Mouse (Mus musculus) MEL (cell line): ENCODE results near the gene Atg7. TPM values are rescaled to one million over a fixed set of nuclear protein-coding genes. Genes with fewer than 3 reads are reported as not detected.

Experiments used
- DNase-seq: peaks from one replicate; pipeline ENCODE4 v3.0.0; 2011; ENCODE audit warnings: low read depth, low spot score
- H3K27ac ChIP-seq: 2 replicates; pipeline ENCODE4 v1.5.1; 2012; ENCODE audit warnings: low read depth, mild to moderate bottlenecking, control low read depth, low read length, moderate library complexity; ENCODE audit not compliant: control insufficient read depth
- H3K27me3 ChIP-seq, 2 experiments: fragments of 150-350 bp in 1 of 2; sonication (generic) in 1 of 2; 2 replicates each; pipeline ENCODE4 v1.6.1; 2012; ENCODE audit warnings: low read length in 2 of 2, mild to moderate bottlenecking in 2 of 2, improper control_type of control experiment in 1 of 2, moderate library complexity in 1 of 2; ENCODE audit not compliant: insufficient read depth in 2 of 2, control insufficient read depth in 1 of 2
- H3K36me3 ChIP-seq, 2 experiments: 2 replicates each; pipeline ENCODE4 v1.6.1; 2012 to 2014; ENCODE audit warnings: low read length in 2 of 2, improper control_type of control experiment in 1 of 2, inconsistent platforms in 1 of 2, mild to moderate bottlenecking in 1 of 2; ENCODE audit not compliant: insufficient read depth in 2 of 2, control insufficient read depth in 1 of 2
- H3K4me1 ChIP-seq, 2 experiments: fragments of 150-350 bp in 1 of 2; sonication (generic) in 1 of 2; 2 replicates each; pipeline ENCODE4 v1.6.1; 2012; ENCODE audit warnings: low read length in 2 of 2, improper control_type of control experiment in 1 of 2, mild to moderate bottlenecking in 1 of 2; ENCODE audit not compliant: insufficient read depth in 2 of 2, control insufficient read depth in 1 of 2
- H3K4me3 ChIP-seq, 2 experiments: fragments of 150-350 bp in 1 of 2; sonication (generic) in 1 of 2; 2 replicates each; pipeline ENCODE4 v1.5.1; 2012; ENCODE audit warnings: low read depth in 2 of 2, low read length in 2 of 2, mild to moderate bottlenecking in 2 of 2, moderate library complexity in 2 of 2, control low read depth in 1 of 2, improper control_type of control experiment in 1 of 2; ENCODE audit not compliant: control insufficient read depth in 1 of 2, insufficient read depth in 1 of 2
- H3K79me2 ChIP-seq: 2 replicates; pipeline ENCODE4 v1.6.1; 2012; ENCODE audit warnings: mild to moderate bottlenecking, low read length, moderate library complexity; ENCODE audit not compliant: control insufficient read depth, poor library complexity, insufficient read depth
- H3K9ac ChIP-seq: 2 replicates; pipeline ENCODE4 v1.6.1; 2012; ENCODE audit warnings: low read depth, mild to moderate bottlenecking, control low read depth, low read length, moderate library complexity; ENCODE audit not compliant: control insufficient read depth, poor library complexity, severe bottlenecking
- H3K9me3 ChIP-seq: fragments of 150-350 bp; sonication (generic); replicated peaks from 2 replicates; pipeline ENCODE4 v1.6.1; 2012; ENCODE audit warnings: mild to moderate bottlenecking, low read length, improper control_type of control experiment, moderate library complexity; ENCODE audit not compliant: insufficient read depth
- BHLHE40 ChIP-seq: IDR thresholded peaks from 2 replicates; pipeline ENCODE4 v1.6.1; 2012; ENCODE audit warnings: low read depth, mild to moderate bottlenecking, inconsistent platforms, low read length, improper control_type of control experiment, borderline replicate concordance
- CHD1 ChIP-seq: IDR thresholded peaks from 2 replicates; pipeline ENCODE4 v1.6.1; 2012; ENCODE audit warnings: low read depth, mild to moderate bottlenecking, inconsistent platforms, low read length, improper control_type of control experiment
- CHD2 ChIP-seq: IDR thresholded peaks from 2 replicates; pipeline ENCODE4 v1.6.1; 2011; ENCODE audit warnings: low read length, improper control_type of control experiment
- E2F4 ChIP-seq: IDR thresholded peaks from 2 replicates; pipeline ENCODE4 v1.6.1; 2011; ENCODE audit warnings: low read depth, low read length, improper control_type of control experiment, borderline replicate concordance
- ELF1 ChIP-seq: IDR thresholded peaks from 2 replicates; pipeline ENCODE4 v1.6.1; 2014; ENCODE audit warnings: low read depth, mild to moderate bottlenecking, inconsistent platforms, low read length, improper control_type of control experiment, moderate library complexity
- GATA1 ChIP-seq: IDR thresholded peaks from 2 replicates; pipeline ENCODE4 v1.6.1; 2011; ENCODE audit warnings: low read depth, low read length, improper control_type of control experiment
- HCFC1 ChIP-seq: IDR thresholded peaks from 2 replicates; pipeline ENCODE4 v1.6.1; 2012; ENCODE audit warnings: low read depth, mild to moderate bottlenecking, inconsistent platforms, low read length, improper control_type of control experiment, moderate library complexity
- JUND ChIP-seq: IDR thresholded peaks from 2 replicates; pipeline ENCODE4 v1.6.1; 2011; ENCODE audit warnings: low read depth, mild to moderate bottlenecking, improper control_type of control experiment, low read length
- KAT2A ChIP-seq: conservative IDR thresholded peaks from 2 replicates; pipeline ENCODE4 v1.6.1; 2012; ENCODE audit warnings: low read depth, low read length, improper control_type of control experiment, inconsistent platforms
- MAFK ChIP-seq: IDR thresholded peaks from 2 replicates; pipeline ENCODE4 v1.6.1; 2011; ENCODE audit warnings: low read depth, mild to moderate bottlenecking, low read length, improper control_type of control experiment, borderline replicate concordance
- MAX ChIP-seq: IDR thresholded peaks from 2 replicates; pipeline ENCODE4 v1.6.1; 2011; ENCODE audit warnings: low read length, improper control_type of control experiment
- MAZ ChIP-seq: IDR thresholded peaks from 2 replicates; pipeline ENCODE4 v1.6.1; 2012; ENCODE audit warnings: low read depth, mild to moderate bottlenecking, inconsistent platforms, low read length, improper control_type of control experiment
- POLR2AphosphoS2 ChIP-seq: IDR thresholded peaks from 2 replicates; pipeline ENCODE4 v1.6.1; 2011; ENCODE audit warnings: low read length, improper control_type of control experiment
- POLR2AphosphoS5 ChIP-seq: IDR thresholded peaks from 2 replicates; pipeline ENCODE4 v1.6.1; 2012; ENCODE audit warnings: low read depth, borderline replicate concordance, mild to moderate bottlenecking, inconsistent platforms, low read length, moderate library complexity, mixed read lengths
- RAD21 ChIP-seq: IDR thresholded peaks from 2 replicates; pipeline ENCODE4 v1.6.1; 2011; ENCODE audit warnings: mild to moderate bottlenecking, low read depth, low read length, improper control_type of control experiment
- RCOR1 ChIP-seq: IDR thresholded peaks from 2 replicates; pipeline ENCODE4 v1.6.1; 2012; ENCODE audit warnings: low read depth, mild to moderate bottlenecking, inconsistent platforms, low read length, improper control_type of control experiment
- SIN3A ChIP-seq: IDR thresholded peaks from 2 replicates; pipeline ENCODE4 v1.6.1; 2012; ENCODE audit warnings: low read length, improper control_type of control experiment, inconsistent platforms
- TAL1 ChIP-seq: IDR thresholded peaks from 2 replicates; pipeline ENCODE4 v1.6.1; 2012; ENCODE audit warnings: mild to moderate bottlenecking, inconsistent platforms, low read length, moderate library complexity, mixed read lengths
- TBP ChIP-seq: IDR thresholded peaks from 2 replicates; pipeline ENCODE4 v1.8.0; 2011; ENCODE audit warnings: low read depth, low read length, improper control_type of control experiment
- TCF12 ChIP-seq: IDR thresholded peaks from 2 replicates; pipeline ENCODE4 v1.6.1; 2014; ENCODE audit warnings: low read depth, mild to moderate bottlenecking, inconsistent platforms, low read length, improper control_type of control experiment, moderate library complexity
- UBTF ChIP-seq: IDR thresholded peaks from 2 replicates; pipeline ENCODE4 v1.6.1; 2012; ENCODE audit warnings: low read depth, mild to moderate bottlenecking, inconsistent platforms, low read length, improper control_type of control experiment, moderate library complexity, borderline replicate concordance; ENCODE audit not compliant: insufficient read depth
- USF1 ChIP-seq: IDR thresholded peaks from 2 replicates; pipeline ENCODE4 v1.6.1; 2014; ENCODE audit warnings: low read depth, mild to moderate bottlenecking, inconsistent platforms, low read length, improper control_type of control experiment, moderate library complexity
- USF2 ChIP-seq, 2 experiments: IDR thresholded peaks; 2 replicates each; pipeline ENCODE4 v1.6.1; 2011 to 2012; ENCODE audit warnings: improper control_type of control experiment in 2 of 2, low read length in 2 of 2, borderline replicate concordance in 1 of 2, inconsistent platforms in 1 of 2, low read depth in 1 of 2, mild to moderate bottlenecking in 1 of 2; ENCODE audit not compliant: insufficient read depth in 1 of 2
- ZC3H11A ChIP-seq: IDR thresholded peaks from 2 replicates; pipeline ENCODE4 v1.6.1; 2012; ENCODE audit warnings: low read depth, mild to moderate bottlenecking, inconsistent platforms, low read length, improper control_type of control experiment
- ZMIZ1 ChIP-seq: IDR thresholded peaks from 2 replicates; pipeline ENCODE4 v1.6.1; 2012; ENCODE audit warnings: low read depth, mild to moderate bottlenecking, inconsistent platforms, low read length, improper control_type of control experiment, moderate library complexity
- ZNF384 ChIP-seq: IDR thresholded peaks from 2 replicates; pipeline ENCODE4 v1.6.1; 2012; ENCODE audit warnings: low read depth, mild to moderate bottlenecking, inconsistent platforms, low read length, improper control_type of control experiment
- polyA plus RNA-seq, 2 experiments: library from polyadenylated mRNA; stranded (reverse) in 1 of 2; unstranded in 1 of 2; fragments of >175 nt in 1 of 2; fragments of >200 nt in 1 of 2; gene quantifications; 2 replicates each; pipeline versions ENCODE4 v1.2.1 to v1.2.4; 2012; ENCODE audit warnings: low replicate concordance in 2 of 2, low read depth in 1 of 2; ENCODE audit not compliant: insufficient read length in 2 of 2, insufficient read depth in 1 of 2, missing spikeins in 1 of 2
- total RNA-seq: library from RNA; depleted of rRNA; stranded (reverse); fragments of 300-350 nt; gene quantifications from 2 replicates; pipeline ENCODE4 v1.2.3, GENCODE M21; 2012

Atg7 gene
- total and polyA plus RNA-seq, 3 experiments = 14.6 TPM; not detected in 1

DNA sequence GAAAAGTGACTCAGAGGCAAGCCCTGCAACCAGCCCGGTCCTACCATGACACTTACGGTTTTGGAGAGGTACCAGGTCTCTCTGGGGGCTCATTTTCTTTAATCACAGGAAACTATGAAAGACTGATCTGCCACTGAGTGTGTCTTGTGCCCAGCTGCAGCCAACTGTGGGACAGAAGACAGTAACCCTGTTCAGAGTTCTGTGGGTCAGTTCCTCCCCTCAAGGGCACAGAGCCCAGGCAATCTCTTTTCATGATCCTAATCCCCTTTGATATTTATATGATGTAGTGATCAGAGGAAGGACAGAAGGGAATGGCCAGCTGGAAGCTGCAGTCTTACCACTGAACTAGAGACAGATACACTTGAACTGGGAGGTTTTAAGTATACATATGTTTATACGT, 92.2 kb downstream of the Atg7 start:
- TF ChIP-seq MAFK (no peak), POLR2AphosphoS5 (no peak), MAZ (no peak), ZMIZ1 (no peak), TCF12 (no peak), KAT2A (no peak), BHLHE40 (no peak), JUND (no peak), MAX (no peak), ZC3H11A (no peak), RCOR1 (no peak), POLR2AphosphoS2 (no peak), CHD2 (no peak), USF1 (no peak), RAD21 (no peak), UBTF (no peak), HCFC1 (no peak), USF2 (IDR thresholded peaks at IDR 0.05; ENCODE audit: borderline replicate concordance in 1 of 2, insufficient read depth in 1 of 2, low read depth in 1 of 2, low read length in 2 of 2) (no peak)
- H3K27me3 ChIP-seq = no peaks in the 10 kb centered on the region
- no peak overlapping the region for H3K4me3 ChIP-seq
- no peaks in the 10 kb centered on the region for H3K79me2 ChIP-seq
- no peaks in the 10 kb centered on the region for H3K4me1 ChIP-seq
- H3K36me3 ChIP-seq = no peaks in the 10 kb centered on the region
- no peak for DNase-seq
- H3K9me3 ChIP-seq = no peaks in the 10 kb centered on the region
- no peak overlapping the region for H3K9ac ChIP-seq
- H3K27ac ChIP-seq = no peak overlapping the region

DNA sequence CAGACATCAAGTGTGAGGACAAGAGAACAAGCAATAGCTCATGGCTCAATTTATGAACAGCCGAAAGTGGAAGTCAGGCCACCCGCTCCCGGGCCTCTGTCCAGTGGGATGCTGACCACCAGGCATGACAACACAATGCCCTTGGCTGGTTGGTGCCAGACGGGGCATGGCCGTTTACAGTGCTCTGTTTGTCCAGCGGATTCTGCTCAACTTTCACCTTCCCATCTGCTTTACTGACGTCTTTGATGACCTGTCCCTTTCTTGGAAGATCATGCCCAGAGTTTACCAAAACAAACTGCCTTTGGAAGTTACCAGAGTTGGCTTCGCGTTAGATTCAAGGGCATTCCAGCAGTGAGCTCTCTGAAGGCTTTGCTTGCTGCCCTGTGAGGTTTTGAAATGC, 93.5 kb downstream of the Atg7 start:
- H3K9ac ChIP-seq = no peak overlapping the region
- H3K27ac ChIP-seq = no peak overlapping the region
- no peaks in the 10 kb centered on the region for H3K79me2 ChIP-seq
- H3K4me1 ChIP-seq = no peaks in the 10 kb centered on the region
- H3K9me3 ChIP-seq = no peaks in the 10 kb centered on the region
- no peaks in the 10 kb centered on the region for H3K27me3 ChIP-seq
- no peaks in the 10 kb centered on the region for H3K36me3 ChIP-seq
- no peak for TF ChIP-seq TAL1
- TF ChIP-seq SIN3A = no peak
- no peak for TF ChIP-seq ZNF384
- no peak for TF ChIP-seq USF2 (IDR thresholded peaks at IDR 0.05; ENCODE audit: borderline replicate concordance in 1 of 2, insufficient read depth in 1 of 2, low read depth in 1 of 2, low read length in 2 of 2)
- no peak for TF ChIP-seq CHD1
- no peak for TF ChIP-seq ELF1
- TF ChIP-seq E2F4 = no peak
- no peak for TF ChIP-seq GATA1
- no peak for TF ChIP-seq TBP
- TF ChIP-seq POLR2AphosphoS2 = no peak
- TF ChIP-seq USF1 = no peak
- no peak for DNase-seq
- no peak overlapping the region for H3K4me3 ChIP-seq
